Mouse (Mus musculus): Measurements from ENCODE around the gene Sytl1.

Gene Sytl1

GRCm38 (mm10) chr4:133250609-133251008 is 12.3 kb downstream of the Sytl1 start:
- DNase-seq (ENCODE audit: low read depth in 1 of 2, low spot score in 2 of 2): peak; percentile 57 to 64

GRCm38 (mm10) chr4:133247806-133248449 is 15.0 kb downstream of the Sytl1 start:
- DNase-seq (ENCODE audit: low read depth in 1 of 2, low spot score in 2 of 2): no peak

GRCm38 (mm10) chr4:133247072-133247471 is 15.8 kb downstream of the Sytl1 start:
- no peak for DNase-seq (ENCODE audit: low read depth in 1 of 2, low spot score in 2 of 2)

GRCm38 (mm10) chr4:133244289-133244688 is 18.6 kb downstream of the Sytl1 start:
- no peak for DNase-seq (ENCODE audit: low read depth in 1 of 2, low spot score in 2 of 2)

- no peak for DNase-seq (ENCODE audit: low read depth in 1 of 2, low spot score in 2 of 2)
These were observed 19.4 kb downstream of the Sytl1 start for GRCm38 (mm10) chr4:133243538-133243937.

- no peak for DNase-seq (ENCODE audit: low read depth in 1 of 2, low spot score in 2 of 2)
These were observed 20.2 kb downstream of the Sytl1 start for GRCm38 (mm10) chr4:133242710-133243109.

- no peak for DNase-seq (ENCODE audit: low read depth in 1 of 2, low spot score in 2 of 2)
These were observed 21.0 kb downstream of the Sytl1 start for GRCm38 (mm10) chr4:133241910-133242309.

GRCm38 (mm10) chr4:133240934-133241908 is 21.7 kb downstream of the Sytl1 start:
- peak; percentile 72 to 84 for DNase-seq (ENCODE audit: low read depth in 1 of 2, low spot score in 2 of 2)

GRCm38 (mm10) chr4:133240490-133240921 is 22.4 kb downstream of the Sytl1 start, which contains the start of gene Map3k6:
Gene Map3k6 (plus strand): TSS chr4:133240818.
- DNase-seq (ENCODE audit: low read depth in 1 of 2, low spot score in 2 of 2): peak; percentile 9 to 27

GRCm38 (mm10) chr4:133237911-133238310 is 25.0 kb downstream of the Sytl1 start:
- peak in 1 of 2 experiments; percentile 22 for DNase-seq (ENCODE audit: low read depth in 1 of 2, low spot score in 2 of 2)

- no peak for DNase-seq (ENCODE audit: low read depth in 1 of 2, low spot score in 2 of 2)
These were observed 27.5 kb downstream of the Sytl1 start for GRCm38 (mm10) chr4:133235415-133235814.

GRCm38 (mm10) chr4:133234771-133235170 is 28.1 kb downstream of the Sytl1 start:
- no peak for DNase-seq (ENCODE audit: low read depth in 1 of 2, low spot score in 2 of 2)

GRCm38 (mm10) chr4:133233285-133233976 is 29.5 kb downstream of the Sytl1 start:
- no peak for DNase-seq (ENCODE audit: low read depth in 1 of 2, low spot score in 2 of 2)

- DNase-seq (ENCODE audit: low read depth in 1 of 2, low spot score in 2 of 2): no peak
These were observed 33.3 kb downstream of the Sytl1 start for GRCm38 (mm10) chr4:133229582-133229981.

GRCm38 (mm10) chr4:133227636-133228035 is 35.3 kb downstream of the Sytl1 start:
- DNase-seq (ENCODE audit: low read depth in 1 of 2, low spot score in 2 of 2): no peak

GRCm38 (mm10) chr4:133226073-133226472 is 36.8 kb downstream of the Sytl1 start:
- no peak for DNase-seq (ENCODE audit: low read depth in 1 of 2, low spot score in 2 of 2)

GRCm38 (mm10) chr4:133223875-133224274 is 39.0 kb downstream of the Sytl1 start:
- no peak for DNase-seq (ENCODE audit: low read depth in 1 of 2, low spot score in 2 of 2)

- DNase-seq (ENCODE audit: low read depth in 1 of 2, low spot score in 2 of 2): no peak
These were observed 41.2 kb downstream of the Sytl1 start for GRCm38 (mm10) chr4:133221701-133222100.

GRCm38 (mm10) chr4:133220656-133221055 is 42.3 kb downstream of the Sytl1 start:
- no peak for DNase-seq (ENCODE audit: low read depth in 1 of 2, low spot score in 2 of 2)

GRCm38 (mm10) chr4:133218745-133219144 is 44.2 kb downstream of the Sytl1 start:
- DNase-seq (ENCODE audit: low read depth in 1 of 2, low spot score in 2 of 2): no peak

- peak in 1 of 2 experiments; percentile 36 for DNase-seq (ENCODE audit: low read depth in 1 of 2, low spot score in 2 of 2)
These were observed 45.3 kb downstream of the Sytl1 start for GRCm38 (mm10) chr4:133217641-133218040.
